Mouse (Mus musculus): ENCODE measurements at regions not wholly inside any gene's neighbourhood (a gene's known extent, or its start where the extent isn't known, plus 50 kb on each side); places are given as distances from the start of the nearest gene placed in this dataset.

GRCm38 (mm10) chr3:128270576-128270975 lies 374.5 kb upstream of the Fam241a start:
- H3K9me3 ChIP-seq: no peaks in the 10 kb centered on the region
- H3K27me3 ChIP-seq (ENCODE audit: poor library complexity, severe bottlenecking): no peaks in the 10 kb centered on the region
- peaks cover 4% of the 10 kb centered on the region; the same call in 1 of the 2 replicates for H3K4me1 ChIP-seq
- no peak for DNase-seq (ENCODE audit: extremely low spot score, low spot score)
- no peak overlapping the region for H3K27ac ChIP-seq
- WGBS: 81% methylated on average over 6 of the region's 6 CpGs
- H3K4me3 ChIP-seq: no peak overlapping the region
- H3K36me3 ChIP-seq (replicated peaks): no peaks in the 10 kb centered on the region

DNA sequence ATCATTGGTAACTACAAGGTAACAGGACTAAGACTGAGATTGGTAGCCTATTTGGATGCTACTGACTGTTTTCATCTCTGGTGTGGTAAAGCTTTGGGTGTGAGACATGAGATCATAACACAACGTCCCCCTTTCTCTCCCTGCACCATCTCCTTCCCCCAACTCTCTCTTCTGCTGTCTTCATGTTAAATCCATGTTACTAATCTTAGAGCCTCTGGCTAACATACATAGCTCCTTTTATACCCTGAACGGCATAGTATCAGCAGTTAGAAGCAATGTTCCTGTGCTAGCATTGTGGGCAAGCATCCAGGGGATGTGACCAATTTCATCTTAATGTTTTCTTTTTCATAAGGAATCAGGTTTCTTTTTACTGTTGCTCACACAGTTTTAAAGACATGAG lies 365.1 kb upstream of the Fam241a start:
- Histone ChIP-seq H3K27me3 (ENCODE audit: poor library complexity, severe bottlenecking) (no peaks in the 10 kb centered on the region), H3K4me3 (no peak overlapping the region), H3K9me3 (no peaks in the 10 kb centered on the region), H3K4me1 (no peaks in the 10 kb centered on the region), H3K27ac (no peak overlapping the region), H3K36me3 (replicated peaks) (no peaks in the 10 kb centered on the region)
- no peak for DNase-seq (ENCODE audit: extremely low spot score, low spot score)
- 95% methylated on average over 2 of the region's 2 CpGs for WGBS

- H3K27me3 ChIP-seq (ENCODE audit: poor library complexity, severe bottlenecking): no peaks in the 10 kb centered on the region
- DNase-seq (ENCODE audit: extremely low spot score, low spot score): no peak
- H3K27ac ChIP-seq: no peak overlapping the region
- H3K9me3 ChIP-seq: no peaks in the 10 kb centered on the region
- WGBS: 71% methylated on average over 2 of the region's 2 CpGs
- H3K4me1 ChIP-seq: no peaks in the 10 kb centered on the region
- no peaks in the 10 kb centered on the region for H3K36me3 ChIP-seq (replicated peaks)
- H3K4me3 ChIP-seq: no peak overlapping the region
Measured at GRCm38 (mm10) chr3:128247816-128248215, 351.7 kb upstream of the Fam241a start.

DNA sequence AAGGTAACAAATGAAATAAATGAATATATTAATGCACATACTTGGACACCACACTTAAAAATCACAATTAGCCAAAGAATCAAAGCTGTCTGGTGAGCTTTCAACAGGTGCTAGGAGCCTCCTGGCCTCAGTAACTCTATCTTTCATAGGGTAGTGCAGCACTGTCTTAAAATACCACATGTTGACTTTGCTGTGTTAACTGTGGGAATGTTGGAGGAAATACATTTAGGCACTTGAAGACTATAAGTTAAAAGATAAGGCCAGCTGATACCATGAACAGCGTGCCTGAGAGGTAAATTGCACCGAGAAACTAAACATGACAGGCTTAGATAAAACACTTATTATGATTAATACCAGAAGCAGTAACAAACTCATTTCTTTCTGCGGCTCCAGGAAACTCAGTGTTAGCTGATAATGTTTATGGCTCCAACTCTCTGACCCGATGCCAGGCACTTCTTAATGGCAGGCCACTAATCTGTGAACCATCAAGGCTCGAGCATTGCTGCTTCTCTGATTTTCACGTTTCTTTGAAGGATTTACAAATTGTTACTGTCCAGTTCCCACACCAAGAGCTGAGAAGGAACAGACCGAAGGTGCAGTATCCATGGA lies 343.8 kb upstream of the Fam241a start:
- Histone ChIP-seq H3K4me1 (no peaks in the 10 kb centered on the region), H3K36me3 (replicated peaks) (no peaks in the 10 kb centered on the region), H3K9me3 (no peaks in the 10 kb centered on the region), H3K27ac (no peak overlapping the region), H3K4me3 (no peak overlapping the region), H3K27me3 (ENCODE audit: poor library complexity, severe bottlenecking) (no peaks in the 10 kb centered on the region)
- no peak for DNase-seq (ENCODE audit: extremely low spot score, low spot score)
- WGBS: 94% methylated on average over 7 of the region's 7 CpGs

GRCm38 (mm10) chr3:128230390-128230789 lies 334.3 kb upstream of the Fam241a start:
- Histone ChIP-seq H3K4me3 (no peak overlapping the region), H3K4me1 (no peaks in the 10 kb centered on the region), H3K27me3 (ENCODE audit: poor library complexity, severe bottlenecking) (no peaks in the 10 kb centered on the region), H3K9me3 (no peaks in the 10 kb centered on the region), H3K27ac (no peak overlapping the region), H3K36me3 (replicated peaks) (no peaks in the 10 kb centered on the region)
- DNase-seq (ENCODE audit: extremely low spot score, low spot score): no peak
- WGBS: 89% methylated on average over 5 of the region's 5 CpGs

- no peak for DNase-seq (ENCODE audit: extremely low spot score, low spot score)
Measured at GRCm38 (mm10) chr3:128226930-128227585, 330.9 kb upstream of the Fam241a start.

DNA sequence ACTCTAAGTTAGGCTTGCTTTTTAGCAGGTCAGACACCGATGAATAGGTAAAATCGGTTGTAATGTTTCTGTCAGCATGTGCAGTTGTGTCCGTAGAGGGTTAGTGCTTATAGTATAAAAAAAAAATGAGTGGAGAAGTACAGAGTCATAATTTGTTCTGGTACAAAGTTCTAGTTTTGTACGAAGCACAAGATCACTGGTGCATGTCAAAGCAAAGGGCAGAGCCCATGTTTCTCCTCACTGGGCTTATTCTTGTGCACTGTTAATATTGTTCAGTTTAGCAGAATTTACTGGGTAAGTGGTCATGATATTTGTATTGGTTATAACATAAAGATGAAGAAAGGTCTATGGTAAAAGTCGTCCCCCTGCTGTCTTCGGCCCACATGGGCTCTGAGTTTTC lies 330.4 kb upstream of the Fam241a start:
- H3K4me1 ChIP-seq: peaks cover 13% of the 10 kb centered on the region
- peaks cover 6% of the 10 kb centered on the region; the same call in 1 of the 2 replicates for H3K27me3 ChIP-seq (ENCODE audit: poor library complexity, severe bottlenecking)
- WGBS: 96% methylated on average over 6 of the region's 6 CpGs

More at GRCm38 (mm10) chr3:128226930-128227585, 330.9 kb upstream of the Fam241a start:
- 78% methylated on average over 6 of the region's 6 CpGs for WGBS
- H3K9me3 ChIP-seq: no peaks in the 10 kb centered on the region
- H3K4me3 ChIP-seq: no peak overlapping the region
- H3K4me1 ChIP-seq: peaks cover 7% of the 10 kb centered on the region
- no peaks in the 10 kb centered on the region for H3K36me3 ChIP-seq (replicated peaks)
- H3K27ac ChIP-seq: no peak overlapping the region
- peaks cover 6% of the 10 kb centered on the region; the same call in 1 of the 2 replicates for H3K27me3 ChIP-seq (ENCODE audit: poor library complexity, severe bottlenecking)

GRCm38 (mm10) chr3:128222344-128222743 lies 326.2 kb upstream of the Fam241a start:
- H3K4me1 ChIP-seq: peaks cover 18% of the 10 kb centered on the region
- H3K9me3 ChIP-seq: no peaks in the 10 kb centered on the region
- H3K27me3 ChIP-seq (ENCODE audit: poor library complexity, severe bottlenecking): peaks cover 6% of the 10 kb centered on the region; the same call in 1 of the 2 replicates
- H3K27ac ChIP-seq: no peak overlapping the region
- no peak overlapping the region; the same call in 1 of the 2 replicates for H3K4me3 ChIP-seq
- WGBS: 37% methylated on average over 12 of the region's 12 CpGs
- DNase-seq (ENCODE audit: extremely low spot score, low spot score): peak; percentile 24
- no peaks in the 10 kb centered on the region for H3K36me3 ChIP-seq (replicated peaks)

More for the DNA sequence above, 330.4 kb upstream of the Fam241a start:
- no peak for DNase-seq (ENCODE audit: extremely low spot score, low spot score)
- Histone ChIP-seq H3K9me3 (no peaks in the 10 kb centered on the region), H3K36me3 (replicated peaks) (no peaks in the 10 kb centered on the region), H3K4me3 (no peak overlapping the region), H3K27ac (no peak overlapping the region)

GRCm38 (mm10) chr3:128221625-128222024 lies 325.5 kb upstream of the Fam241a start:
- Histone ChIP-seq H3K36me3 (replicated peaks) (no peaks in the 10 kb centered on the region), H3K27me3 (ENCODE audit: poor library complexity, severe bottlenecking) (peaks cover 6% of the 10 kb centered on the region; the same call in 1 of the 2 replicates), H3K4me1 (peaks cover 18% of the 10 kb centered on the region), H3K27ac (no peak overlapping the region), H3K9me3 (no peaks in the 10 kb centered on the region), H3K4me3 (no peak overlapping the region)
- 38% methylated on average over 2 of the region's 2 CpGs for WGBS
- no peak for DNase-seq (ENCODE audit: extremely low spot score, low spot score)

- Histone ChIP-seq H3K27me3 (ENCODE audit: poor library complexity, severe bottlenecking) (peaks cover 6% of the 10 kb centered on the region; the same call in 1 of the 2 replicates), H3K27ac (no peak overlapping the region), H3K4me1 (peaks cover 18% of the 10 kb centered on the region), H3K9me3 (no peaks in the 10 kb centered on the region), H3K4me3 (no peak overlapping the region), H3K36me3 (replicated peaks) (no peaks in the 10 kb centered on the region)
- WGBS: 81% methylated on average over 8 of the region's 8 CpGs
- DNase-seq (ENCODE audit: extremely low spot score, low spot score): no peak
Measured at GRCm38 (mm10) chr3:128220776-128221550, 324.8 kb upstream of the Fam241a start.

DNA sequence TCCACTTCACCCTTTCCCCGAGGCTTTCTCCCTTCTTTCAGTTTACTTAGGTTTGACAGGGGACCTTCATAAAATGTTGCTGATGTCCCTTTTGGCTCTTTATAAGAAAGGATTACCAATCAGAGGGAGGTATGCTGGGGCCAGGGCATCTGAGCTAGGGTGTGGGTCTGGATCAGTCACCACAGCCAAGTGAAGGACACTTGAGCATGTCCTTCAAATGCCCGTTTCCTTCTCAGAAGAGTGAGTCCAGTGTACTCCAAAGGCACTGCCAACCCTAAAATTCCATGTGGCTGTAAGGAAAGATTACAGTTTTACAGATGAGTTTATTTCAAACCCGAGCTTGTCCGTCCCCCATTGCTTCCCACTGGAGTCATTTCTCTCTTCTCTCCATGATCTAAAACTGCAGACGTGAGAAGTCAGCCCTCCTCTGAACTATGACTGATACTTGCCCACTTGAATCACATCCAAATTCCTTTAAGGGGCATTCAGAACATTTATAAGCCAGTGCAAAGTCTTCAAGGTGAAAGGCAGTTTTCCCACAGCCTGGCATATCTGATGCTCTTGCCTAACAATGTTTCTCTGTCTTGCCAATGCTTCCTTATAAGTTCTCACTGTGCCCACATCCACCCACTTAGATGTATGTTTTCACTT lies 321.8 kb upstream of the Fam241a start:
- 88% methylated on average over 5 of the region's 5 CpGs for WGBS
- DNase-seq (ENCODE audit: extremely low spot score, low spot score): no peak

DNA sequence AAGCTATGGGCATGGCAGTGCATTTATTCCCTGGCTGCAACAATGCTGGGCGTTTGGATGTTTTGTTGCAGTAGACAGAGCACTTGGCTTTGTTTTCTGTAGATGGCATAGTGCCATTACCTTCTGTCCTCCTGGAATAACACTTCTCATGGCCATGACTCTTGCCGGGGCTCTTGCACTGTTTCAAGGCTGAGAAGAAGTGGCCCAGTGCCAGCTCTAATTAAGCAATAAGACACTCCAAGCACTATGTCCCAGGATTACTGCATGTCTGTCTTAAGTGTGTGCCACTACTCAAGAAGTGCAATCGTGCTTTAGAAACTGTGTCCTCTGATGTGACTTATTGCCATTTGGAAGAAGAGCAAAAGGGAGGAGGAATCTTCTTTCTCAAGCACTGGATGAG lies 316.1 kb upstream of the Fam241a start:
- Histone ChIP-seq H3K36me3 (replicated peaks) (no peaks in the 10 kb centered on the region), H3K4me1 (no peaks in the 10 kb centered on the region), H3K27me3 (ENCODE audit: poor library complexity, severe bottlenecking) (no peaks in the 10 kb centered on the region), H3K27ac (no peak overlapping the region), H3K9me3 (no peaks in the 10 kb centered on the region), H3K4me3 (no peak overlapping the region)
- WGBS: 79% methylated on average over 3 of the region's 3 CpGs
- no peak for DNase-seq (ENCODE audit: extremely low spot score, low spot score)

More for the DNA sequence above, 321.8 kb upstream of the Fam241a start:
- Histone ChIP-seq H3K4me1 (peaks cover 18% of the 10 kb centered on the region), H3K4me3 (no peak overlapping the region), H3K9me3 (no peaks in the 10 kb centered on the region), H3K36me3 (replicated peaks) (no peaks in the 10 kb centered on the region), H3K27ac (no peak overlapping the region), H3K27me3 (ENCODE audit: poor library complexity, severe bottlenecking) (no peaks in the 10 kb centered on the region)
